Mouse (Mus musculus): ENCODE measurements around the gene 4930556J24Rik. TPM values are rescaled to one million over a fixed set of nuclear protein-coding genes. Genes with fewer than 3 reads are reported as not detected.
"Not testable (repeated sequence)": the region's sequence is repeated elsewhere in the genome, so short reads cannot be mapped to it uniquely, and the experiment has no call there.

Gene 4930556J24Rik
- total RNA-seq, 2 experiments from 2014 or later: not detected

- no peak for DNase-seq
- intact Hi-C loops (cut with DNase I): no loop called here
Observed at GRCm38 (mm10) chr11:3974311-3974710, 2.3 kb downstream of the 4930556J24Rik start.

DNA sequence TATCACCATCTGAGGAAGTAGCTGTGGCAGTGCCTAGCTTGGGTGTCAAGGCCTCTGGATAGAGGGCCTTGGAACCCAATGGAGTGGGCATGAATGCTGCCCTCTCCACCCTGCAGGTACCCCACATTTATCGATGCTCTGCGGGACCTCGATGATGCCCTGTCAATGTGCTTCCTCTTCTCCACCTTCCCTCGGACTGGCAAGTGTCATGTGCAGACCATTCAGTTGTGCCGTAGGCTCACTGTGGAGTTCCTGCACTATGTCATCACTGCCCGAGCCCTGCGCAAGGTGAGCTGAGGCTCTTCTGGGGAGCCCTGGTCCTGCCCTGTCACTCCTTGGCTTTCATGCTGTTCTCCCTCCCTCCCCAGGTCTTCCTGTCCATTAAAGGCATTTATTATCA lies 3.5 kb downstream of the 4930556J24Rik start:
- DNase-seq: no peak
- intact Hi-C loops (cut with DNase I): no loop called here

DNA sequence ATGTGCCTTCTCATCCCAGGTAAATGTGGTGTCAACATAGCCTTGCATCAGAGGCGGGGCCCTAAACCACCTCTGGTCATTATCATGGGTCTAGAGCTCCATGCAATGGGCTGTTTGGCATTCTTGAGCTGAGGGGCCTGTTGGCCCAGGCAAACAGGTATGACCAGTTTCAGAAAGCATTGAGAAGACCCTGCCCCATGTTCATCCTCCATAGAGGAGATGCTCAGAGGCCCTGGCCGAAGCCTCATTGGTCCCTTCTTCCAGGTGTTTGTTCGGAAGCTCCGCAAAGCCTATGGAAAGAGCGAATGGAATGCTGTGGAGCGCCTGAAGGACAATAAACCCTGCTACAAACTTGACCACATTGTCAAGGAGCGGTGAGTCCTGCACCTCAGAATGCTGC lies 6.2 kb downstream of the 4930556J24Rik start:
- intact Hi-C loops (cut with DNase I): no loop called here
- no peak for DNase-seq

DNA sequence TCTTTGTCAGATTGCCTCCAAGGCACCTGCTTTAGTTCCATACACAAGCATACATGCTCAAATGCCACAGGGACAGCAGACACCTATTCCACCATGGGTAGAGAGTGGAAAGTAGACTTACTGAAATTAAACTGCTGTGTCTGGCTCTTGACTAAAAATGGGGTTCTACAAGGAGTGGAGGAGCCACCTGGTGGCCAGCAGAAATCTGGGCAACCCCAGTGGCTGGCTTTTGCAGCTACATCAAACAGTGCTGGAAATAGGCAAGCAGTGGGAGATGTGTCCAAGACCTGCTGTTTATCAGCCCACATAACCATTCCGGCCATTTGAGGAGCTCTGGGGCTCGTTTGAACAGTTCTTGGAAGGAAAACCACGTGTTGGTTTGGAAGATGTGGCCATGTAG lies 6.7 kb downstream of the 4930556J24Rik start:
- no peak for DNase-seq
- intact Hi-C loops (cut with DNase I): no loop called here

DNA sequence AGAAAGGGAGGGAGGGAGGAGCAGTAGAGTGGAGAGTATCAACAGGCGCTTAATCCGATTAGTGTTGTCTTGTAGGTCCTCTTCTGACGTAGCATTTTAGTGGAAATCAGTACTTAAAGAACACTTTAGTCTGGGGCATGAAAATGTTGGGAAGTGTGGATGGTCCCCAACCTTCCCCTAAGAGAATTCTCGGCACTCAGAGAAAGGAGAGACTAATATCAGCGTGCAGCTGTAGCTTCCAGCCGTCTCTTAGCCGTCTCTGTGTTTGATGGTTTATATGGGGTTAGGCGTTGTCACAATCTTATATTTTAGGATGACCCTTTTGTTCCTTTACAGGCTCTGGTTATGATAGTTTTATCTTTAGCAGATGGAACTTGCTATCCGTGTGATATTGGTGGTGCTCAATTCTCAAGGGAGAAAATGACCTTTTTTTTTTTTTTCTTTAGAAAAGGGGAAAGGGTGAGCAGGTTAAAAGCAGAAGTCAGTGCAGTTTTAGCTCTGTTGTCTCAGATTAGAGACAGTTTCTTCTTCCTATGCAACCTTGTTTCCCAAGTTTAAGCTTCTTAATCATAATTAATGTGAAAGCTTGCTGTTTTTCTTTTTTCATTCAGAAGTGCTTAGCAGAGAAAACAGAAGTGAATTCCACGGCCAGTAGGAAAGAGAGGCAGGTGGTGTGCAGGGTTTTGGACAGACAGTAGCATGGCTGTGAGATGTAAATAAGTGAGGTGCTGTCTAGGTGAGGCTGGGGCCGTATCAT lies 12.0 kb downstream of the 4930556J24Rik start:
- no peak for DNase-seq
- intact Hi-C loops (cut with DNase I): no loop called here

GRCm38 (mm10) chr11:3963610-3964415 lies 12.8 kb downstream of the 4930556J24Rik start, which contains the start of gene Pes1:
Gene Pes1 (plus strand): TSS chr11:3963975.
- intact Hi-C loops (cut with DNase I): loop anchor here (2.0 kb wide), 1 partner anchor 31 kb away; the partner anchor contains the start of gene Tcn2
- peak; percentile 79 to 90 for DNase-seq

- no peak for DNase-seq
- intact Hi-C loops (cut with DNase I): loop anchor here (2.0 kb wide), 1 partner anchor 30 kb away; the partner anchor contains the start of gene Tcn2
Observed at GRCm38 (mm10) chr11:3963155-3963554, 13.4 kb downstream of the 4930556J24Rik start.

- intact Hi-C loops (cut with DNase I): loop anchor here (2.0 kb wide), 1 partner anchor 29 kb away; the partner anchor contains the start of gene Tcn2
- DNase-seq: no peak
Observed at GRCm38 (mm10) chr11:3961761-3962160, 14.8 kb downstream of the 4930556J24Rik start.

GRCm38 (mm10) chr11:3960901-3961300 lies 15.7 kb downstream of the 4930556J24Rik start:
- intact Hi-C loops (cut with DNase I): no loop called here
- DNase-seq: no peak

DNA sequence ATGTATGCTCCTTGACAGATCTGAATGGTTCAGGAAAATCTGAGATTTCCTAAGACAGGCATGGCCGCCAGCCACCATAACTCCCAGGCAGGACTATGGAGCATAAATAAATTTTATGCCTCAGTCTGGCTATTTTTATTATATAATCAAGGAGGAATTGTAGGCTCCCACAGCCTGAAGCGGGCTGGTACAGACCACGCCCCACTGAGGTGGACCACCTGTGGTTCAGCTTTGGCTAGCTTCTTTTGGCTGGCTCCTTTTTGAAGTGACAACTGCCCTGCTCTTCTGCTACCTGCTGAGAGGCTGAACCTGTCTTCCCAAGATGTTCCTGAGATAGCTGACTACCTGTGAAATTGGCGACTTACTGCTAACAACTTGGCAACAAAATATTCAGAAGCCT lies 21.2 kb downstream of the 4930556J24Rik start:
- intact Hi-C loops (cut with DNase I): not testable (repeated sequence)

GRCm38 (mm10) chr11:3954876-3955275 lies 21.7 kb downstream of the 4930556J24Rik start:
- intact Hi-C loops (cut with DNase I); DNase-seq: not testable (repeated sequence)

More for the DNA sequence above, 21.2 kb downstream of the 4930556J24Rik start:
- DNase-seq: not testable (repeated sequence)

- intact Hi-C loops (cut with DNase I): no loop called here
- DNase-seq: no peak
Observed at GRCm38 (mm10) chr11:3946386-3946785, 30.2 kb downstream of the 4930556J24Rik start.

GRCm38 (mm10) chr11:3941371-3941770 lies 35.2 kb downstream of the 4930556J24Rik start:
- no peak for DNase-seq
- intact Hi-C loops (cut with DNase I): no loop called here

DNA sequence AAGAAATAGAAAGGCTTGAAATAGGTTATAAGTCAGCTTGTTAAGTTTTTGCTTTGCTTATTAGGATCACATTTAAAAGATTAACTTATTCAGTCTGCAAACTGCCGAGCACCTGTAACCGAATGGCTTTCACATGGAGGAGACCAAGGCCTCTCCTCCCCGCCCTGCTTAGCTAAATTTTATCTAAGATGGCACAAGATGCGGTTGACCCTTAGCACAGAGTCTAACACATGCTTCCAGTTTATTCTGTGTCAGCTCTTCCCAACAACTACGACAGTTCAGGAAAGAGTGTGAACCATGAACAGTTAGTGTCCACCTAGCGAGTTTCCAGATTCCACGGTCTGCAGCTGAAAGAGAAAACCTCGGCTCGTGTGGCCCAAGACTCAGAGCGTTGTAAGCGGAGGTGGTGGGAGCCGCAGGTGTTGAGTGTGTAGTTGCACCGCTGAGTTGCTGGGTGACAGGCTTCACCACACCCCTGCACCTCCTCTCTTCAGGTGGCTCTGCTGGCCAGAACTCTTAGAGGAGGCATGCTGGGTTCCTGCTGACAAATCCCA lies 39.2 kb downstream of the 4930556J24Rik start:
- intact Hi-C loops (cut with DNase I): no loop called here
- no peak for DNase-seq

DNA sequence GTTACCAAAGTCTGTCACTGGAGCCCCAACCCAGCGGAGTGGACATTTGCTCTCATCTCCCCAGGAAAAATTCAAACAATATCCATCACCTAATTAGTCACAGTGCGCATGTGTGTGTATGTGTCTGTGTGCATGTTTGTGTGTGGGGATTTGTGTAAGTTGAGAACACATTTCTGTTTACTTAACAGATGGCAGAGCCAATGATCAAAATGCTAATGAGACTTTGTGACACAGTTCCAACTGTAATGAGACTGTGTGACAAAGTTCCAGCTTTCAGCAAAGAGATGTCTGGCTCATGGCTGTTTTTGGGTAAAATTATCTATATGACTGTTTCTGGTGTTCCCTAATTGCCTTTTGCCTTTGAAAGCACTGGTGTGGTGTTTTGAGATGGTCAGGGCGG lies 40.3 kb downstream of the 4930556J24Rik start:
- intact Hi-C loops (cut with DNase I): no loop called here
- no peak for DNase-seq

DNA sequence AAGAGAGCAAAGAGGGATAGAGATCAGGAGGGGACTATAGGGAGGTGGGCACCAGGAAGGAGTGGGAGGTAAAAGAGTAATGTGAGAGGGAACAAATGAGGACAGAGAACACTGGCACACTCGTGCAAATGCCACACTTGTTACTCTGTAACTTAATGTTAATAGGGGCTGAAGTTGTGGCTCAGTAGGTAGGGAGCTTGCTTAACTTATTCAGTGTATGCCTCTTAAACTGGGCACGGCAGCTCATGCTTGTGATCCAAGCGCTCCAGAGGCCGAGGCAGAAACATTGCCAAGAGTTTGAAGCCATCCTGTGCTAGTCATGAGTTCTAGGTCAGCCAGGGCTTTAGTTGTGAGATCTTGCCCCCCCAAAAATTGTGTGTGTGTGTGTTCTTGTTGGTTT lies 41.4 kb downstream of the 4930556J24Rik start:
- DNase-seq: no peak
- intact Hi-C loops (cut with DNase I): no loop called here

DNA sequence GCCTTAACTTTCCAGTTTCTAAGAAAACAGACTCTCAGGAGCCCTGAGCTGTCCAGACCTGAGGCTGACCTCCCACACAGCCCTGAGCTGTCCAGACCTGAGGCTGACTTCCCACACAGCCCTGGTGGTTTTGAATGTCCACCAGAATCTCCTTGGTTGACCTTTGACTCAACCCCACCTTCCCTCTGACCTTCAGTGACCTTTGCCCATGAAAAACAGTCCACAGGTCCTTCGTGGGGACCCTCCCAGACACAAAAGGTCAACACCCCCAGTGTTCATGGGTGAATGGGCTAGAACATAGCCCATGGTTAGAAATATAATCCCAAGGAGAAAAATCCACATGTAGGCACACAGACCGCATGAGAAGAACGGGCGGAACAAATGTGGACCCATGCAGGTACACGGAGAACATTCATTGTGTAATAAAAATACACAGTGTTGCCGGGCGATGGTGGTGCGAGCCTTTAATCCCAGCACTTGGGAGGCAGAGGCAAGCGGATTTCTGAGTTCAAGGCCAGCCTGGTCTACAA lies 42.8 kb downstream of the 4930556J24Rik start:
- DNase-seq: no peak
- intact Hi-C loops (cut with DNase I): loop anchor here (2.0 kb wide), 1 partner anchor 29 kb away; the partner anchor contains the start of gene Pes1

DNA sequence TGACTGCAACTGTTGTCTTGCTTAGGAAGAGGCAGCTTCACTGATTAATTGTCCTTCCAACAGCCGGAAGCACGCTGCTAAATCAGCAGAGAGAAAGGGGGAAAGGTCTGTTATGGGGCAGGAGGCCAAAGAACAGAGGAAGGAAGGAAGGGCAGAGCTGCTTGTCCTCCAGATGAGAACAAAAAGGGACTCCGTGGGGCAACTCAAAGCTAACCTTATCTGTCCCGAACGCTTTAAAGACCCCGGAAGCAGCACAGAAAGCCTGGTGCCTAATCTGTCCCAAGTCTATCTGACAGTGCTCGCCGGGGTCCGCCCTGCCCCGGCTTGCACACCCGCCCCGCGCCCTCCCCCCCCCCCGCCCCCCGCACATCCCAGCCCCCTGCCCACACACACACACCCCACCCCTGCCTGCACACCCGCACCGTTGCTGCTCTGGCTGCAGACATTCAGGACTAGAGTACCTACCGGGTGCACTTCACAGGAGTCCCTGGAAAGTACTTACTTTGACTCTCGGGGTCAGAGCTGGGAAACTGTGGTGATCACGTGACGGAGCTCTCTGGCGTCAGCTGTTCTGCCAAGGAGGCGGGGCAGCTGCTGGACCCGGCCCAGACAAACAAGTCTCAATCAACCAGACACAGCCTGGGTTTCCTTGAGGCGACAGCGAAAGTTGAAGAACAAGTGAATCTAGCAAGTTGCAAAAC lies 44.9 kb downstream of the 4930556J24Rik start, which contains the start of gene Tcn2:
TSS of gene Tcn2 (minus strand) at position 649 of the 701 bp plus-strand sequence.
- peak; percentile 88 to 90 for DNase-seq
- intact Hi-C loops (cut with DNase I): loop anchor here (2.0 kb wide), 1 partner anchor 31 kb away; the partner anchor contains the start of gene Pes1

- no peak for DNase-seq
- intact Hi-C loops (cut with DNase I): no loop called here
Observed at GRCm38 (mm10) chr11:3930931-3931330, 45.6 kb downstream of the 4930556J24Rik start.

DNA sequence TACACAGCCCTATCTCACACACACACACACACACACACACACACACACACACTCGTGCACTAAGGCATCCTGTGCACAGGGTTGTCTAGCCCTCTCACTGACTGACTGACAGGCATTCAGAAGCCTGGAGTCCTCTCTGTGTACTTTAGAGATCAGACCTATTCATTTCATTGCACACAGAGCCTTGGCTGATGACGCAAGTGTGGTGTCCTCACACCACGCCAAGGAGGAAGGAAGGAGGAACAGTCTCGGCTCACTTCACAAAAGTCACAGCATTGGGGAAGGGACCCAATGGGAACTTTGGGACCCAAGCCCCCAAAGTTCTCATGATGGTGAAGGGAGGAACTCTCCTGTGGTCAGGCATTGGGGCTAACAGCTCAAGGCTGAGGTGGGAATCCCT lies 46.6 kb downstream of the 4930556J24Rik start:
- intact Hi-C loops (cut with DNase I): no loop called here
- peak in 1 of 2 experiments; percentile 21 for DNase-seq

Measured in heart, postnatal 36 days (tissue).